Mouse (Mus musculus): ENCODE results near the gene Krtap5-5. TPM values are rescaled to one million over a fixed set of nuclear protein-coding genes. Genes with fewer than 3 reads are reported as not detected.
"Not testable (repeated sequence)": the region's sequence is repeated elsewhere in the genome, so short reads cannot be mapped to it uniquely, and the experiment has no call there.

Gene Krtap5-5
- total and polyA plus RNA-seq, 3 experiments = not detected

GRCm38 (mm10) chr7:142240978-142241377 lies 11.2 kb upstream of the Krtap5-5 start, which contains the start of gene Gm40460:
TSS of gene Gm40460 (minus strand) at chr7:142241078.
- intact Hi-C loops (cut with DNase I) = no loop called here
- Histone ChIP-seq H3K4me3 (no peak within 1 kb of the TSS), H3K9ac (ENCODE audit: low read depth, low read length) (no peak within 1 kb of the TSS), H3K27ac (no peak within 1 kb of the TSS), H3K27me3 (ENCODE audit: control insufficient read depth, insufficient read depth, low read length) (no peaks in the 10 kb centered on the region), H3K79me2 (replicated peaks; ENCODE audit: control insufficient read depth, insufficient read depth, low read length) (no peaks in the 10 kb centered on the region), H3K36me3 (ENCODE audit: control insufficient read depth, insufficient read depth, low read length) (no peaks in the 10 kb centered on the region), H3K4me1 (ENCODE audit: control insufficient read depth, insufficient read depth, low read length) (no peaks in the 10 kb centered on the region)
- TF ChIP-seq CTCF (IDR thresholded peaks at IDR 0.05) (no peak), POLR2A (IDR thresholded peaks at IDR 0.05; ENCODE audit: insufficient read depth, low read depth, low read length) (no peak)
- 37% methylated on average over 2 of the region's 2 CpGs for WGBS
- DNase-seq = no peak

GRCm38 (mm10) chr7:142231540-142231939 lies 1.8 kb upstream of the Krtap5-5 start:
- WGBS = 33% methylated on average over 1 of the region's 1 CpGs
- H3K4me3 ChIP-seq = no peak overlapping the region
- peaks cover 2% of the 10 kb centered on the region; the same call in 1 of the 2 replicates for H3K36me3 ChIP-seq (ENCODE audit: control insufficient read depth, insufficient read depth, low read length)
- H3K4me1 ChIP-seq (ENCODE audit: control insufficient read depth, insufficient read depth, low read length) = peaks cover 2% of the 10 kb centered on the region
- TF ChIP-seq EP300 (IDR thresholded peaks at IDR 0.05; ENCODE audit: insufficient read depth, low read depth, low read length) = no peak
- TF ChIP-seq CTCF (IDR thresholded peaks at IDR 0.05) = no peak
- no peak for TF ChIP-seq POLR2A (IDR thresholded peaks at IDR 0.05; ENCODE audit: insufficient read depth, low read depth, low read length)
- no peak overlapping the region for H3K9ac ChIP-seq (ENCODE audit: low read depth, low read length)
- H3K27me3 ChIP-seq (ENCODE audit: control insufficient read depth, insufficient read depth, low read length) = no peaks in the 10 kb centered on the region
- no peaks in the 10 kb centered on the region for H3K79me2 ChIP-seq (replicated peaks; ENCODE audit: control insufficient read depth, insufficient read depth, low read length)
- no peak for DNase-seq
- intact Hi-C loops (cut with DNase I) = no loop called here
- no peak overlapping the region for H3K27ac ChIP-seq

DNA sequence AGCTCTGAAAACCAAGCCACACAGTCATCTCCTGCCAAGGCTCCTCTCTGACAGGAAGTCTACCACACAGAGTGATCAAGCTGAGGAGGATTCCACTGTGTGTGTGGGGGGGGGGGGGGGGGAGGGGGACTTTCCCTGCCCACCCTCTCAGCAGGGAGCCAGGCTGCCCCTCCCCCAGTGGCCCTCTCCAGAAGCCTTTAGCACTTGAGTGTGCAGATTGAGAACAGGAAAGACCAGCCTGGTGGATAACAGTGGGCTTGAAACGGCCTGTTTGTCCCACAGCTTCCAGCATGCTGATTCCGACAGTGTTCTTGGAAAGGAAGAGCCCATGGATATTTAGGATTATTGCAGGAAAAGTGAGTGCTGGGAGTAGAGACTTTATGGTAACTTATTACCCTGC lies 5.3 kb downstream of the Krtap5-5 start:
- no peaks in the 10 kb centered on the region for H3K79me2 ChIP-seq (replicated peaks; ENCODE audit: control insufficient read depth, insufficient read depth, low read length)
- no peaks in the 10 kb centered on the region for H3K27me3 ChIP-seq (ENCODE audit: control insufficient read depth, insufficient read depth, low read length)
- DNase-seq = no peak
- H3K4me3 ChIP-seq = no peak overlapping the region
- H3K27ac ChIP-seq = no peak overlapping the region
- no peaks in the 10 kb centered on the region for H3K36me3 ChIP-seq (ENCODE audit: control insufficient read depth, insufficient read depth, low read length)
- H3K9ac ChIP-seq (ENCODE audit: low read depth, low read length) = no peak overlapping the region
- WGBS = 34% methylated on average over 2 of the region's 2 CpGs
- H3K4me1 ChIP-seq (ENCODE audit: control insufficient read depth, insufficient read depth, low read length) = no peaks in the 10 kb centered on the region
- TF ChIP-seq POLR2A (IDR thresholded peaks at IDR 0.05; ENCODE audit: insufficient read depth, low read depth, low read length) = no peak
- no peak for TF ChIP-seq CTCF (IDR thresholded peaks at IDR 0.05)
- TF ChIP-seq EP300 (IDR thresholded peaks at IDR 0.05; ENCODE audit: insufficient read depth, low read depth, low read length) = no peak
- intact Hi-C loops (cut with DNase I) = no loop called here

GRCm38 (mm10) chr7:142212136-142212535 lies 17.6 kb downstream of the Krtap5-5 start:
- H3K9ac ChIP-seq (ENCODE audit: low read depth, low read length); H3K79me2 ChIP-seq (replicated peaks; ENCODE audit: control insufficient read depth, insufficient read depth, low read length); H3K4me3 ChIP-seq; DNase-seq; H3K4me1 ChIP-seq (ENCODE audit: control insufficient read depth, insufficient read depth, low read length); intact Hi-C loops (cut with DNase I); H3K27ac ChIP-seq; H3K36me3 ChIP-seq (ENCODE audit: control insufficient read depth, insufficient read depth, low read length); H3K27me3 ChIP-seq (ENCODE audit: control insufficient read depth, insufficient read depth, low read length): not testable (repeated sequence)
- 50% methylated on average over 1 of the region's 1 CpGs for WGBS

DNA sequence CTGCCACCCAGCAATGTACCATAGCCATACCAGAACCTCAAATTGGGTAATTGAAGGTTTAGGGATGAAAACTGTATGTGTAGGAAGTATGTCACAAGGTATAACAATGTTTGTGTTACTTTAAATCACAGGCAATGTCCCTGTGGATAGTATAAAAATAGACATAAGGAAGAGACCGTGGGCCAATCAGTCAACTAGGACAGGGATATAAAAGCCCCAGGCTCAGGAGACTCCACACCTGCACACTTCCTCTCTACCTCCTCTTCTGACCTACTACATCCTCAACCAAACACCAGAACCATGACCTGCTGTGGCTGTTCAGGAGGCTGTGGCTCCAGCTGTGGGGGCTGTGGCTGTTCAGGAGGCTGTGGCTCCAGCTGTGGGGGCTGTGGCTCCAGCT lies 18.2 kb downstream of the Krtap5-5 start, which contains the start of gene Gm7579:
TSS of gene Gm7579 (plus strand) at position 301 of the 400 bp plus-strand sequence.
- no peak within 1 kb of the TSS for H3K27ac ChIP-seq
- no peaks in the 10 kb centered on the region for H3K4me1 ChIP-seq (ENCODE audit: control insufficient read depth, insufficient read depth, low read length)
- no peaks in the 10 kb centered on the region for H3K79me2 ChIP-seq (replicated peaks; ENCODE audit: control insufficient read depth, insufficient read depth, low read length)
- TF ChIP-seq EP300 (IDR thresholded peaks at IDR 0.05; ENCODE audit: insufficient read depth, low read depth, low read length) = no peak
- TF ChIP-seq POLR2A (IDR thresholded peaks at IDR 0.05; ENCODE audit: insufficient read depth, low read depth, low read length) = no peak
- TF ChIP-seq CTCF (IDR thresholded peaks at IDR 0.05) = no peak
- H3K4me3 ChIP-seq = no peak within 1 kb of the TSS
- H3K27me3 ChIP-seq (ENCODE audit: control insufficient read depth, insufficient read depth, low read length) = no peaks in the 10 kb centered on the region
- DNase-seq = no peak
- WGBS = 38% methylated on average over 1 of the region's 1 CpGs
- intact Hi-C loops (cut with DNase I) = no loop called here
- H3K9ac ChIP-seq (ENCODE audit: low read depth, low read length) = no peak within 1 kb of the TSS
- H3K36me3 ChIP-seq (ENCODE audit: control insufficient read depth, insufficient read depth, low read length) = no peaks in the 10 kb centered on the region

GRCm38 (mm10) chr7:142206891-142207290 lies 22.9 kb downstream of the Krtap5-5 start:
- H3K27ac ChIP-seq; H3K36me3 ChIP-seq (ENCODE audit: control insufficient read depth, insufficient read depth, low read length); H3K4me1 ChIP-seq (ENCODE audit: control insufficient read depth, insufficient read depth, low read length); H3K9ac ChIP-seq (ENCODE audit: low read depth, low read length); H3K79me2 ChIP-seq (replicated peaks; ENCODE audit: control insufficient read depth, insufficient read depth, low read length); DNase-seq; H3K4me3 ChIP-seq; intact Hi-C loops (cut with DNase I); H3K27me3 ChIP-seq (ENCODE audit: control insufficient read depth, insufficient read depth, low read length): not testable (repeated sequence)
- WGBS = 80% methylated on average over 5 of the region's 5 CpGs

DNA sequence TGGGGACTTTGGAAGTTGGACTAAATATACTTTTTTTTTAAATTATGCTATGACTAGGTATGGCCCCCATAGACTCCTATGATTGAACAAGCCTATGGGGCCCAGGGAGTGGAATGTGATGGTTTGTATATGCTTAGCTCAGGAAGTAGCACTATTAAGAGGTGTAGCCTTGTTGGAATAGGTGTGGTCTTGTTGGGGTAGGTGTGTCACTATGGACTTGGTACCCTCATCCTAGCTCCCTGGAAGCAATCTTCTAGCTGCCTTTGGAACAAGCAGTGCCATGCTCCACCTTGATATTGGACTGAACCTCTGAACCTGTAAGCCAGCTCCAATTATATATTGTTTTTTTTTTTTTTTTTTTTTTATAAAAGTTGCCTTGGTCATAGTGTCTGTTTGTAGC lies 24.3 kb downstream of the Krtap5-5 start:
- Histone ChIP-seq H3K27ac (no peak overlapping the region), H3K27me3 (ENCODE audit: control insufficient read depth, insufficient read depth, low read length) (no peaks in the 10 kb centered on the region), H3K79me2 (replicated peaks; ENCODE audit: control insufficient read depth, insufficient read depth, low read length) (no peaks in the 10 kb centered on the region), H3K4me3 (no peak overlapping the region), H3K4me1 (ENCODE audit: control insufficient read depth, insufficient read depth, low read length) (no peaks in the 10 kb centered on the region), H3K9ac (ENCODE audit: low read depth, low read length) (no peak overlapping the region), H3K36me3 (ENCODE audit: control insufficient read depth, insufficient read depth, low read length) (no peaks in the 10 kb centered on the region)
- no peak for DNase-seq
- intact Hi-C loops (cut with DNase I) = no loop called here
- no peak for TF ChIP-seq CTCF (IDR thresholded peaks at IDR 0.05)
- TF ChIP-seq EP300 (IDR thresholded peaks at IDR 0.05; ENCODE audit: insufficient read depth, low read depth, low read length) = no peak
- TF ChIP-seq POLR2A (IDR thresholded peaks at IDR 0.05; ENCODE audit: insufficient read depth, low read depth, low read length) = no peak

Data from heart, adult 2 months (tissue).